Mouse (Mus musculus): ENCODE measurements at regions not wholly inside any gene's neighbourhood (a gene's known extent, or its start where the extent isn't known, plus 50 kb on each side); places are given as distances from the start of the nearest gene placed in this dataset.

DNA sequence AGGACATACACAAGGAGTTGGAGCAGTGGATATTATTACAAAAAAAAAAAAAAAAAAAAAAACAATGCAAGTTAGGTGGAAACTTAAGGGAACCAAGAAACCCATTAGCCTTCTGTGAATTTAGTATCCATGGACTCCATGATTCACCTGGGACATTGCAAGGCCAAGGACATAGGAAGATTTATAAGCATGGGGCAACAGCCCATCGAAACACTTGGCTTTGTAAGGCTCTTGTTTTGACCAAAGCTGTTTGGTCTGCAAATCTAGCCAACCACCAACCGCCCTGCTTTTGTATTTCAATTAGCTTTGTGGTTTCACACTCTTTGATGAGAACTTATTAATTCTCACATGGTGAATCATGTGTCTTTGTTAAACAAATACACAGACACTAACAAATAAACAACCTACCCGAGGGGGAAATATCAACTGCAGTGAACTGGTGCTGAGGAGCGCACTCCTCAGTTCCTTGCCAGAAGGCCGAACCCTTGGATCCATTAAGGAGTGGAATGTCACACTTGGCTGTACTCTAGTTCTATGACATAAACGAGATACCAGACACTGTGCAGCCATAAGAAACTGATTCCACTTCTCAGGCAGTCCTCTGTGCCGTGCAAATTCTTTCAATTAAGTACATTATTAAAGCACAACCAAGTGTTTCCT is 529.7 kb downstream of the Tmem38b start:
- H3K9ac ChIP-seq (replicated peaks; ENCODE audit: low read depth), result no peak overlapping the region
- DNase-seq (ENCODE audit: low spot score) (peak; percentile 13), ATAC-seq (peak; percentile 78)
- H3K4me1 ChIP-seq (ENCODE audit: insufficient read depth, low read depth, low read length), result no peaks in the 10 kb centered on the region
- no peaks in the 10 kb centered on the region for H3K36me3 ChIP-seq (ENCODE audit: insufficient read depth, low read length)
- TF ChIP-seq CTCF (IDR thresholded peaks at IDR 0.05) (no peak), EP300 (IDR thresholded peaks at IDR 0.05) (no peak)
- 0 out of 2 replicates have a peak overlapping the region, but pooled peaks have one; percentile 32 for H3K27ac ChIP-seq (ENCODE audit: low read length)
- 51% methylated on average over 7 of the region's 7 CpGs for WGBS
- no peak overlapping the region for H3K4me3 ChIP-seq (ENCODE audit: low read depth, low read length)
- no peaks in the 10 kb centered on the region for H3K9me3 ChIP-seq (ENCODE audit: low read length)
- H3K27me3 ChIP-seq (replicated peaks; ENCODE audit: insufficient read depth, low read length), result no peaks in the 10 kb centered on the region
- no peak overlapping the region for H3K4me2 ChIP-seq (replicated peaks; ENCODE audit: low read depth, low read length)

DNA sequence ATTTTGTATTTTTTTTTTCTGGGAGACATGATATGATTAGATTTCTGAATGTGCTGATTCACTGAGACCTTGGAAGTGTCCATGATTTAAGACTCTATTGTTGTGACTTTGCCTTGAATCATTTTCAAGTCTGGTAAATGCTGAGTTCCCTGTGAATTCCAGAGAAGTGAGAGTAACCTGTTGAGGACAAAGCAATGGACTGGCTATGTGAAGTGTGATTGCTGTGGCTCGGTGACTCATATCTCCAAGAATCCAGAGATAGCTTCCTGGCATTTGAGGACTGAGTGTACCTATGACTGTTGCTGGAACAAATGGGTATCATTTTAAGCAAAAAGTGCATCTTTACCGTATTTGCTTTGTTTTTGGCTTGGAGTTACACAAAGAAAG is 530.2 kb downstream of the Tmem38b start:
- no peak overlapping the region for H3K4me2 ChIP-seq (replicated peaks; ENCODE audit: low read depth, low read length)
- WGBS, result 47% methylated on average over 2 of the region's 2 CpGs
- H3K27me3 ChIP-seq (replicated peaks; ENCODE audit: insufficient read depth, low read length), result no peaks in the 10 kb centered on the region
- ATAC-seq (peak; percentile 87), DNase-seq (ENCODE audit: low spot score) (peak; percentile 61)
- H3K4me1 ChIP-seq (ENCODE audit: insufficient read depth, low read depth, low read length), result no peaks in the 10 kb centered on the region
- H3K9ac ChIP-seq (replicated peaks; ENCODE audit: low read depth), result no peak overlapping the region
- no peaks in the 10 kb centered on the region for H3K9me3 ChIP-seq (ENCODE audit: low read length)
- peak; percentile 97 for TF ChIP-seq EP300 (IDR thresholded peaks at IDR 0.05)
- no peak for TF ChIP-seq CTCF (IDR thresholded peaks at IDR 0.05)
- H3K36me3 ChIP-seq (ENCODE audit: insufficient read depth, low read length), result no peaks in the 10 kb centered on the region
- no peak overlapping the region for H3K4me3 ChIP-seq (ENCODE audit: low read depth, low read length)
- 0 out of 2 replicates have a peak overlapping the region, but pooled peaks have one; percentile 32 for H3K27ac ChIP-seq (ENCODE audit: low read length)

DNA sequence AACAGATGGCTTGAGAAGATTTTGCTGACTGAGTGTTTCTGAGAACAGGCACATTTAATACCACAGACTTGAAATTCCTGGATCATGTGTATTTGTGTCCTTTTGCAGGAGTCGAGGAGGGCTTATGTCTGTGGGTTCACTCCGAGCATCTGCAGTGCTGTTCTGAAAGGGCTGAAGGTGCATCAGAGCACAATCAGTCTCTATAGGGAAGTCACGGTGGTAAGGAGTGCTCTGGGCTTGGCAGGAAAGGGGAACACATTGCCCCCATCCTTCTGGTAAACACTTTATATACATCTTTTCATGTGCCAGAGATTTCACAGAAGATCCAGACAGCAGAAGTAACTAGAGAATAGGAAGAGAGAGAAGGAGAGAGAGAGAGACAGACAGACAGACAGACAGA is 545.1 kb downstream of the Tmem38b start:
- no peaks in the 10 kb centered on the region for H3K36me3 ChIP-seq (ENCODE audit: insufficient read depth, low read length)
- ATAC-seq (no peak), DNase-seq (ENCODE audit: low spot score) (no peak)
- H3K4me2 ChIP-seq (replicated peaks; ENCODE audit: low read depth, low read length), result no peak overlapping the region
- TF ChIP-seq CTCF (IDR thresholded peaks at IDR 0.05) (no peak), EP300 (IDR thresholded peaks at IDR 0.05) (no peak)
- no peaks in the 10 kb centered on the region for H3K9me3 ChIP-seq (ENCODE audit: low read length)
- H3K27ac ChIP-seq (ENCODE audit: low read length), result no peak overlapping the region
- 40% methylated on average over 3 of the region's 3 CpGs for WGBS
- no peaks in the 10 kb centered on the region for H3K27me3 ChIP-seq (replicated peaks; ENCODE audit: insufficient read depth, low read length)
- H3K9ac ChIP-seq (replicated peaks; ENCODE audit: low read depth), result no peak overlapping the region
- H3K4me3 ChIP-seq (ENCODE audit: low read depth, low read length), result no peak overlapping the region
- H3K4me1 ChIP-seq (ENCODE audit: insufficient read depth, low read depth, low read length), result no peaks in the 10 kb centered on the region

DNA sequence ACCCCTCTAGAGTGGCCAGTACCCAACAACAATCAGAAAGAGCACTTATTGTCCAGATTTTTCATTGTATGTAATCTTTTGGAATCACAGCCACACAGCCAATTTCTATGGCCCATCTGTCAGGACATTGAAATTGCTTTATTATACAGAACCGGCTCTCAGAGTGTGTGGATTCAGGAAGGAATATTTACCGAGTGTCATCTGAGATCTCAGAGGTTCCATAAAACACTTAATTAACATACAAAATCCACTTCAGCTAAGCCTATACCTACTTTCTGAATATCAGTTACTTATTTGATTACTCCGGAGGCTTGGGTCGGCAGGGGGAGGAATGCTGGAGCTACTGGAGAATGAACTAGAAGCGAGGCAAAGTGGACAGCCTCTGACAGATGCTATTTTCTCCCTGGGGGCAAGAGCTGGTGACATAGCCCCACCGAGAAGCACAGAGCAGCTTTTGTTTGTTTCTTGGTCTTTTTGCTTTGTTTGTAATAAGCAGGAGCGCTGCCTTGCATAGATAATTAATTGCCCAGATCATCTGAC is 545.6 kb downstream of the Tmem38b start:
- Histone ChIP-seq H3K36me3 (ENCODE audit: insufficient read depth, low read length) (no peaks in the 10 kb centered on the region), H3K4me2 (replicated peaks; ENCODE audit: low read depth, low read length) (no peak overlapping the region), H3K4me1 (ENCODE audit: insufficient read depth, low read depth, low read length) (no peaks in the 10 kb centered on the region), H3K9me3 (ENCODE audit: low read length) (no peaks in the 10 kb centered on the region), H3K27ac (ENCODE audit: low read length) (no peak overlapping the region), H3K27me3 (replicated peaks; ENCODE audit: insufficient read depth, low read length) (no peaks in the 10 kb centered on the region), H3K9ac (replicated peaks; ENCODE audit: low read depth) (no peak overlapping the region), H3K4me3 (ENCODE audit: low read depth, low read length) (no peak overlapping the region)
- no peak for ATAC-seq
- no peak for TF ChIP-seq EP300 (IDR thresholded peaks at IDR 0.05)
- no peak for TF ChIP-seq CTCF (IDR thresholded peaks at IDR 0.05)
- WGBS, result 38% methylated on average over 7 of the region's 7 CpGs
- DNase-seq (ENCODE audit: low spot score), result no peak

DNA sequence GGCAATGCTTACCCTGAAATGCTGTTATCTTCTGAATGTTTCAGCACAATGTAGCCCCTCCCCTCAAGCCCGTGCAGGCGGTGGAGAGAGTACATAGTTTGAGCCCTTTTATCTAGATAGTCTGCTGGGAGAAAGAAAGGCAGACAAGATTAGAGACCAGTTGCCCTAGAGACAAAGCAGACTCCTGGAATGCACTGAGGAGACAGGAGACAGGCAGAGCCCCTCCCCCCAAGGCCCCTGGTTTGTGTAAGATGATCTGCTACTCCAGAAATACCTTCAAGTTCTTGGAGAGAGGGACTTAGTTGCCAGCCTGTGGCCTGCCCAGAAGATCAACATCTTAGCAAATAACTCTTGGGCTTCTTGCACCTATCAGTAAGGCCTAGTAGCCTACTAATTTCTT is 547.8 kb downstream of the Tmem38b start:
- H3K27me3 ChIP-seq (replicated peaks; ENCODE audit: insufficient read depth, low read length), result no peaks in the 10 kb centered on the region
- no peak overlapping the region for H3K9ac ChIP-seq (replicated peaks; ENCODE audit: low read depth)
- no peaks in the 10 kb centered on the region for H3K9me3 ChIP-seq (ENCODE audit: low read length)
- 6% methylated on average over 2 of the region's 2 CpGs for WGBS
- H3K4me2 ChIP-seq (replicated peaks; ENCODE audit: low read depth, low read length), result no peak overlapping the region
- H3K4me3 ChIP-seq (ENCODE audit: low read depth, low read length), result no peak overlapping the region
- DNase-seq (ENCODE audit: low spot score) (no peak), ATAC-seq (no peak)
- no peaks in the 10 kb centered on the region for H3K4me1 ChIP-seq (ENCODE audit: insufficient read depth, low read depth, low read length)
- no peak overlapping the region for H3K27ac ChIP-seq (ENCODE audit: low read length)
- H3K36me3 ChIP-seq (ENCODE audit: insufficient read depth, low read length), result no peaks in the 10 kb centered on the region
- TF ChIP-seq EP300 (IDR thresholded peaks at IDR 0.05), result no peak
- TF ChIP-seq CTCF (IDR thresholded peaks at IDR 0.05), result no peak; the same call in 1 of the 2 replicates

DNA sequence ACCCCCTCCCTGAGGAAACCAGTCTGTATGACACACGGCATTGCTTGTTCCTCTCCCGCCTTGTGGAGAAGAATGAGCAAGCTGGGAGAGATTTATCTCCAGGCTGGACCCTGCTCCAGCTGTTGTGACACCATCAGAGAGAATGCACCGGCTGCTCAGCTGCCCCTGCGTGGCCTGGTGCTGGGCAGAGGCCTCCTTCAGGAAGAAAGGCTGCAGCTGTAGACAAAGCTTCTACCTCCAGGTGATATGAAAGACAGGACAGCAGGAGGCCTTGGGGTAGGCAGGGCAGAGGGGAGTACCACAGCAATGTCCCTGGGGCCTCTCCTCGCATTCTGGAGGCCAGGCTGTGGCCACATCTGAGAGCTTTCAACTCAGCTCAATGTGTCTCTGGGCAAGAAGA is 548.6 kb downstream of the Tmem38b start:
- no peaks in the 10 kb centered on the region for H3K4me1 ChIP-seq (ENCODE audit: insufficient read depth, low read depth, low read length)
- ATAC-seq, result no peak
- no peaks in the 10 kb centered on the region for H3K9me3 ChIP-seq (ENCODE audit: low read length)
- TF ChIP-seq CTCF (IDR thresholded peaks at IDR 0.05), result no peak
- no peak for TF ChIP-seq EP300 (IDR thresholded peaks at IDR 0.05)
- no peaks in the 10 kb centered on the region for H3K27me3 ChIP-seq (replicated peaks; ENCODE audit: insufficient read depth, low read length)
- no peak overlapping the region for H3K4me2 ChIP-seq (replicated peaks; ENCODE audit: low read depth, low read length)
- H3K27ac ChIP-seq (ENCODE audit: low read length), result no peak overlapping the region
- H3K4me3 ChIP-seq (ENCODE audit: low read depth, low read length), result no peak overlapping the region
- DNase-seq (ENCODE audit: low spot score), result no peak
- 30% methylated on average over 5 of the region's 5 CpGs for WGBS
- no peaks in the 10 kb centered on the region for H3K36me3 ChIP-seq (ENCODE audit: insufficient read depth, low read length)
- H3K9ac ChIP-seq (replicated peaks; ENCODE audit: low read depth), result no peak overlapping the region
